Mouse (Mus musculus): ENCODE data around the gene Srgap1. TPM values are rescaled to one million over a fixed set of nuclear protein-coding genes. Genes with fewer than 3 reads are reported as not detected.

Gene Srgap1
- total RNA-seq, 2 experiments from 2014 or later, result 70.8 to 73.6 TPM

DNA sequence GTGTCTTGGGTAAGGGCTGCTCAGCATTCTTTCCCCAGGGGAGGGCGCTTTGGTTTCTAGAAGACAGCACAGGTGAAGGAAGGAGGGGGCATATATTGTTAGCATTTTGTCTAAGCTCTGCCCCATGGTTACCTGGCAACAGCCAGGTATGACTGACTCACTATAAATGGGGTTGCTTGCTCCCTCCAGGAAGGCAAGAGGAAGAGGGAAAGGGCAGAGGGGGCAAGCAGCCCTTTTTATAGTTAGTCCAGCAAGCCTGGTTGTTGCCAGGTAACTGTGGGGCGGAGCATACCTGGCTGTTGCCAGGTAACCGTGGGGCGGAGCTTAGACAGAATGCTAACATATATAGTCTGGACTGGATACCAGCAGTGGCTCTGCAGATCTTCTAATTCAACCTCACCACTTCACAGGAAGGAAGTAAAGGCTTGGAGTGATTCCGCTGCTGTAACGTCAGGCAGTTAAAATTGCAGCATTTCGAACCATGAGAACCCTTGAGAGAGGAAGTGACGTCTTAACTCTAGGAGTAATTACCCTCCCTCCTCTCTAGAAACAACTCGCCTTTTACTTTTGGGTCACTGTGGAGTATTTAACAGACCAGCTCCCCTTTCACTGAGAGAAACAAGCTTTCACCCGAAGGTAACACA is 74.7 kb downstream of the Srgap1 start:
- no peak for DNase-seq
- intact Hi-C loops (cut with DNase I), result no loop called here

DNA sequence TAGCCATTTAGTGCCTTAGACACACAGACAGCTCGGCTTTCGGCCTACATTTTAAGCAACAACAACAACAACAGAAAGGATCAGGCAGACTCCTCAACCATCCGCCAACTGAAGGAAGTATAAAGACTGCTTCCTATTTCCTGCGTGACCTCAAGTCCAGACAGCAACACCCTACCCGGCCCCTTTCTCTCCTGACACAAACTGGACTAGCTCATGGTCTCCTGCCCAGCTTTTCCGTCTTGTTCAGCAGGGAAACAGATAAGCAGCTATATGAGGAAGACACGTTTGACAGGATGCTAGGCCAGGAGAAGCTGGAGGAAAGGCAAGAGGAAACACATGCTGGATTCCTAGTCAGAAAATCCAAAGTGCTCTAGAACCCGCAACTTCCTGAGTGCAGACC is 75.5 kb downstream of the Srgap1 start:
- DNase-seq, result no peak
- intact Hi-C loops (cut with DNase I), result no loop called here

DNA sequence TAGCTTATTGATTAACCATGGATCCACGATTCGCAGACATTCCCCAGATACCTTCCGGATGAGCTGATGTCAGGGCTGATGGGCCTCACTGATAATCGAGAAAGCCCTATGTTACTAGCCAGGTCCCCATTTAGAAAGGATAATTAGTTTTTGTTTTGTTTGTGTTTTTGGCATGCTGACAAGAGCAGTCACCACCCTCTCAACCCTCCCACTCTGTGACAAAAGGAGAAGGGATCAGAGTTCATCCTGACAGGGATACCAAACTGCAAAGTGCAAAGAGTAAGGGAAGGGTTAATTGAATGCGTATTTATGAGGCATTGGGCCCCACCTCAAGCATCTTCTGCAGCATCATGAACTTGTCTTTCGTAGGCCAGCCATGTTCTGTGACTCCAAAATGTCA is 76.2 kb downstream of the Srgap1 start:
- no peak for DNase-seq
- intact Hi-C loops (cut with DNase I), result no loop called here

DNA sequence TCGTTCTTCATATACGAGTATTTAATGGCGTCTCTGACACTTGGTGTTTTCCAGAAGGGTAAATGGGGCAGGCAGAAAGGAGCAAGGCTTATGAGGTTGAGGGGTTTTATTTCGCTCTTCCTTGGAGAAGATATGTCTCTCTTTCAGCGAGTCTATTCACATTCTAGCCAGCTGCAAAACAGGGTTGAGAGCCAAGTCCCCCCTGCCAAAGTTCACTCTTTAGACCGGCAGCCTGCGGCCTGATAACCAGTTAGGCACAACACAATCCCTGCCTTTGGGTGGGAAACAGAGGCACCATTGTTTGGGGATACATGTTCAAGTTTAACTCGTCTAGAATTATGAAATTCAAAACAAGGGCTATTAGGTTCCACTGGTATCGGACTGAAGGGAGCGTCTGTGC is 83.0 kb downstream of the Srgap1 start:
- DNase-seq, result peak; percentile 22
- intact Hi-C loops (cut with DNase I), result no loop called here

DNA sequence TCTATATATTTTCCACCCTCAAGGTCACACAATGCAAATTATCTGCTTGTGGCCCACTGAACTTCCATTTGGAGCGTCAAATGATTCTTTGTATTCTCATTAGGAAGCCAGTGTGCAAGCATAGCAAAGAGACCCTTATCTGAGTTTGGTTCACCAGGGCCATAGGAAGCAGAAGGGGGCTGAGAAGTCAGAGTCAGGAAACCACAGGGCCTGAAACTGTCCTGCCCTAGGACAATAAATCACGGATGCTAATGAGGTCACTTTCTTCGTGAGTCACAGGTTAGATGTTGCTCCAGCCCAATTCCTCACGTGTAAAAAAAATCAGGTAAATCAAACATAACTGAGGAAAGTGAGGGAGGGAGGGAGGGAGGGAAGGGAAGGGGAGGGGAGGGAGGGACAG is 85.1 kb downstream of the Srgap1 start:
- intact Hi-C loops (cut with DNase I), result no loop called here
- no peak for DNase-seq

DNA sequence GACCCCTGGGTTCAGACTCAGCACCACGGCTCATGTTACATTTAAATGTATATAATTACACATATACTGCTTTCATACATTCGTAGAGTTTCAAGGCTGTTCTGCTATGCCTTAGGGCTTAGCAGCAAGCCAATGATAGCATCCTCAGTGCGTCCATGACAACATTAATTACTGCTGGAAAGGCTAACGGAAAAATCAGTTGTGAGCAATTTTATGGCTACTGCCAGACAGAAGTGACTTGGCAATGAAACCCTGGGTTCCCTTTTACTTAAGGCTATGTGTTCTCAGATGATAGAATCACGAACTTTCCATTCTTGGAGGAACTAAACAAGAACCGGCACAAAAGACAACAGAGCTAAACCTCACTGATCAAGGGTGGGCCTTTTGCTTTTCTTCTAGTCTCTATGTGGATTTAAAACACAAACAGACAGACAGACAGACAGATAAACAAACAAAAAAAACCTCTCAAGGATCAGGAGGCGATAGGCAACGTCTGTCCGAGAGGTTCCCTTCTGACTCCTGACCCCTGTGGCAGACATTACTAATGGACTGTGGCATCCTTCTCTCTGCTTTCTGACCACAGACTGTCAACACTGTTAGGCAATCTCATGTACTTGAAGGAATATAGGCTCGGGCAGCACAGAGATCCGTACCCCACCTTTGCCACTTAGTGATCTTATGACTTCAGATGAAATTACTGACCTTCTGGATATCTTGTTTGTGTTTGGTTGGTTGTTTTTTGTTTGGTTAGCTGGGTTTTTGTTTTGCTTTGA is 85.8 kb downstream of the Srgap1 start:
- no peak for DNase-seq
- intact Hi-C loops (cut with DNase I), result no loop called here

DNA sequence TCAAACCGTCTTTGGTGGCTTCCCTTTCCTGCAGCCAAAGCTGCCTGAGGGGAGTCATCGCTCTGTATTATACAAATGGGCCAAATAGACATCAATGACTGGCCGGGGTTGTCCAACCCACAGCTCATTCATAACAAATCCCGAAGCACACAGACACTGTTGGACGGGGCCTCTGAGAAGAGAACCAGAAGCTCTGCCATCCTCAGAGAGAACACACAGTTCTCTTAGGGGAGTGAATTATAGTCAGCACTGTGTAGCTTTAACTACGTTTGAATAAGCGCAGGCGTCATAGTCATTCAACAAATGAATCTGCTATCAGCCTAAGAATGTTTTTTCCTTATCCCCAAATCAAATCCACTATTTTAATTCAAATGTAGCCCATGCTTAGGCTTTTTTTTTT is 88.4 kb downstream of the Srgap1 start:
- DNase-seq, result no peak
- intact Hi-C loops (cut with DNase I), result no loop called here

DNA sequence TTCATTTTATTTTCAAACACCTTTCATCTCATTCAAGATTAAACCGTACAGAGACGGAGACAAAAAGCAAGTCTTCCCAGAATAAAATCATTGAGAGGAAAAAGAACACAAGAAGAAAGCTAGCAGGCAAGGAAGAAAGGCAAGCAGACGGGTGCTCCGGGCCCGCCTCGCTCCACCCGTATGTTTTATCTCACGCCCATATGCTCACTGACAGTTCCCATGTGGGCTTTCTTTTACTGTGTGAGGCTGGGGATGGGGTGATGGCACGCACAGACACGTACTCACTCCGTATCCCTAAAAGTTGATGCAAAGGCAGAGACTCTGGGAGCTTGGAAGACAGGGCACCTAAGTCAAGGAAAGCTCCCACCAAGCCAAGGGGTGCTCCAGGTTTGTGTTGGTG is 90.6 kb downstream of the Srgap1 start:
- intact Hi-C loops (cut with DNase I), result no loop called here
- no peak for DNase-seq

DNA sequence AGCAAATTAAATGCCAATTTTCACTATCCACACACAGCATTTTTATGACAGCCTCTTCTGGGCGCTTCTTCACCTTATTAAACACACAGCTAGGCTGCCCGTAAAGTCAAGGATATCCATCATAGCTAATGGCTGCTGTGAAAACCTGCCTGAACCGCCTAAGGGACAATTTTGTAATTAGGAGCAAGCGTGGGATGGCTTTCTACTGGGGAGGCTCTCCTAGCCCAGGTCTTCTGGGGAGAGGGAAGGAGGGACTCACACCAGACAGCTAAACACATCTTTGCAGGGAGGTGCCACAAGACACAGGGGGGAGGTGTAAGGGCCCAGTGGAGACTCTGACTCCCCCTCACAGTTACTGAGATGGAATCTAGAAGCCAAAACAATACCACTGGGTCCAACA is 91.4 kb downstream of the Srgap1 start:
- intact Hi-C loops (cut with DNase I), result no loop called here
- DNase-seq, result no peak

DNA sequence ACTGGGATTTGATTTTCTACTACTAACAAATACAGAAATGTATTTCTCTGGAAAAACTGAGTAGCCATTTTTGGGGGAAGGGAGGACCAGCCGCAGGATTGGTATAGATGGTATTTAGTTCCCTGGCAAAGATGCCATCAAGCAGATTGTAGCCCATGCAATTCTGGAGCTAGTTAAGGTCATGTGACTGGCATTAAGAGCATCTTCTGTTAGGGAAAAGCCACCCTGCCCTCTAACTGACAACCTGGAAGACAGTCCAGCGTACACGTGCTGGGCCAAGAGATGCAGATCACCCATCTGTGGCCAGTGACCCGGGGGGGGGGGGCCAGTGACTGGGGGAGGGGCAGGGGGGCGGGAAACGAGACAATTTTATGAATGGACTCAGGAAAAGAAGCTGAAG is 92.2 kb downstream of the Srgap1 start:
- DNase-seq, result no peak
- intact Hi-C loops (cut with DNase I), result no loop called here

DNA sequence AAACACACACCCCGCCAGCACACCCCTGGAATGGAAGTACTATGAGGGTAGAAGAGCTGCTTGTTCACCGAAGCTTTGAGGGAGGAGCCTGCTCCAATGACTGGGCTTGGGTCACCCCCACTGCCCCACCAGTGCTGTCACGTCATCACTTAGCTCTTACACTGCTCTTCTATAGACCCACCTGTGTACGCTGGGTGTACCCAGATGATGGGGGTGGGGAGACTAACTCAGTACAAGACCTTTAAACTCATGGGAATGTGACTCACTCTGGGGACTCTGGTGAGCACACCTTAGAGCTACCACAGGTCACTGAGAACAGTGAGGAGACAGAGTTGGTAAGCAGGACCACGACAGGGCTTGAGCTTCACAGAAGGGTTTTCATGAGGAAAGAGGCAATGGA is 94.1 kb downstream of the Srgap1 start:
- DNase-seq, result no peak
- intact Hi-C loops (cut with DNase I), result no loop called here

DNA sequence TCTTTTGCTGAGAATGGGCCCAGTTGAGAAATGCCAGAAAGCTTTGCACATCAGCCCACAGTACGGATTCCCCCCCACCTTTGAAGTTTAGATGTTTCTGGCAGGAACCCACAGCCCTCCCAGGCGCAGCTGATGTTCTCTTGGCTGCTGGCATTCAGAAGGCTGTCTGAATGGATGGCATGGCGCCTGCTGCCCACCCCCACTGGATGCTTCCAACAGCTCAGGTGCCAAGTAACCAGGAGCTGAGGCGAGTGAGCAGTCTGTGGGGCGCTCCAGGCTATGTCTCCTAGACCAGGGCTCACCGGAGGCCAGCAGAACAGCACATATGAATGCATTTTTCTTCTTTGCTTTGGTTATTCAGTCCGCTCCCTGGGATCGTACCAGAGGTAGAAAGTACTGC is 100.9 kb downstream of the Srgap1 start:
- intact Hi-C loops (cut with DNase I), result no loop called here
- DNase-seq, result peak; percentile 92

DNA sequence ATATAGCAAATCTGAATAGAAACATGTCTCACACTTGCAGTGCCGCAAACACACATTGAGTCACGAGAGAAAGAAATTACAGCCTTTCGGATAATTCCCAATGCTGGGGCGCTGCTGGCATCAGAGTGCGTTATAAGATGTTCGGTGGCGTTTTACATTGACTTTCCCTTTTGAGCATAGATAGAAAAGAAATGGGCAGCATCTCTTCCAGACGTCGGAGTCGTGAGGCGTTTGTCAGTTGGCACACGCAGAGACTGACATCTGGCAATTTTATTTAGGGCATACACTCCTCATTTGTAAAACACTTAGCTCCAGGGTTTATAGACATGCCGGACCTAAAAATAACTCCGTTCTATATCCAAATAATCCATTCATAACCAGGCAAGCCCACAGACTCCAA is 115.2 kb downstream of the Srgap1 start:
- intact Hi-C loops (cut with DNase I), result no loop called here
- no peak for DNase-seq

DNA sequence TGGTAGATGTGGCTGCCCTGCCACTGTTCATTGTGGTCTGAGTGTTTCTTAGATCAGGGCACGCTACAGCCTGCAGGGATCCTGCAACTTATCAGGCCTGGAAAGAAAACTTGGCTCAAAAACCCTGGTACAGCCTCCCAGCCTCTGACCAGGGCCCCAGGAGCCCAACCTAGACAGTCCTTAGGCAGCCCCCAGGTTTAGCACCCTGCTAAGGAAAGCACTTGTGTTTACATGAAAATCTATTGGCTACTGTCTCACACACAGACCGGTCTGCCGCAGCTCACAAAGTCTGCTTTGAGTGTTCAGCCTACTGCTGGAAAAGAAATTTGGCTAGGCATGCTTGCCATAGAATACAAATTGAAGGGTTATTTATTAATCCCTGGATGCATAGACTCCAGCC is 121.0 kb downstream of the Srgap1 start:
- intact Hi-C loops (cut with DNase I), result no loop called here
- DNase-seq, result no peak

DNA sequence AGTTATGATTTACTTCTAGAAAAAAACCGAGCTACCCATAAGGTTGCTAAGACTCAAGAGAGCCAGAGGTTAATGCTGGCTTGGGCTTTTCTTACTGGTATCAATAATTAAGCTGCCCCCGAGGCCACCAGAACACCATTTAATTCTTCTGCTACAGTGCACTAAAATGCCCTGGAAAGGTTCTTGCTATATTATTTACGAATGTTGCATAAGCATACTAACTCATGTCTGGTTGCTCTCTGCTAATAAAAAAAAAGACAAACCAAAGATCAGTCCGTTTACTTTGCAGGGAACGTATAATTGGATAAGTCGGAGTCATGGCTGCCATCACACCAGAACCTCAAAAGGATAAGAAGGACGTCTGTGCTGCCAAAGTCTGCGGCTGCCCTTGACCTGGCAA is 128.1 kb downstream of the Srgap1 start:
- DNase-seq, result no peak
- intact Hi-C loops (cut with DNase I), result no loop called here

DNA sequence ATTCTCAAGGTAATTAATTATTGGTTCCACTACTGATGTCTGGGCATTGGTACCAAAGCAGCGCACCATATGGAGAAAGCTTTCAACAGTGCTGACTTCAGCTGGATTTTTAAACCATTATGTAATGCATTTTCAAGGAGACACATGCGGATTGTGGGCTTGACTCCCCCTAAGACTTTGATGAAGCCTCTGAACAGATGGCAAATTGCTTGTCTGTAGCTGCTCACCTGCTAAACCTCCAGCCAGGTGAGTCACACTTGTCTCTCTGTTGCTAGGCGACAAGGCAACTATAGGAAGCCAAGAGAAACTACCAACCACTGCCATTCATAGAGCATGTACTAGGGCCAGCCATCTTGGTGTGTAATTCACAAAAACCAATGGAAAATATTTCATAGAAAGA is 128.5 kb downstream of the Srgap1 start:
- intact Hi-C loops (cut with DNase I), result no loop called here

DNA sequence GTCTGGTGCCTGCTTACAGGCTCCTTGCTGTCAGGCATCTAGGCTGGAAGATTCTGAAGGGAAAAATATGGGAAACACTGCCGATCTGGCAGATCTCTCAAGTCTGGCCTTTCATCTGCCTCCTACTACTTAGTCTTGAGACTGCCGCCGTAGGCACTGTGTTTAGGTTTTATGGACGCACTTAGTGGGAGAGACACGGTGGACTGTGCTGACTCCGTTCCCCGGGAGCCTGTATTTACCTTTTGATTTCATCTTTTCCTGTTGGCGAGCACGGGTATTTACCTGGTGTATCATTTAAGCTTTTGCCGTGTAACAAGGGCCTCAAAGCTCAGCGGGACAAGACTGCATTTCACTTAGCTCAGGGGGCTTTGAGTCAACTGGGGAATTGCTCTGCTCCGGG is 131.6 kb downstream of the Srgap1 start:
- no peak for DNase-seq
- intact Hi-C loops (cut with DNase I), result no loop called here

More for the DNA sequence above, 128.5 kb downstream of the Srgap1 start:
- DNase-seq, result no peak

DNA sequence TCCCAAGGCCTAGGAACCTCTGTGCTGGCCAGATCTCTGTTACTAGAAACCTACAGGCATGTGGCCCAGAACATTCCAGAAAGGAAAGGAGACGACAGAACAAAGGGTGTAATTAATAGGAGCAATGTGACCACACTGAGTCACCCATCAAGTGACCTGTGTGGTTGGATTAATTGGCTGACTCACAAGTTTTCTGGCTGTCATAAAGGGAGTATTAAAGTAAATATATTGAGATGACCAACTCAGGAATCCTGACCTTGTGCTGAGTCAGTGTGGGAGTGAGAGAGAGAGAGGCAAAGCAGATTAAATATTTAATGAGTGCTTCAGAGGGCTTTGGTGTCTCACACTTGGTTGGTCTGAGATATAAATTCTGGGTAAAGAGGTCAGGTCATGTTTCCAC is 143.0 kb downstream of the Srgap1 start:
- no peak for DNase-seq
- intact Hi-C loops (cut with DNase I), result no loop called here

DNA sequence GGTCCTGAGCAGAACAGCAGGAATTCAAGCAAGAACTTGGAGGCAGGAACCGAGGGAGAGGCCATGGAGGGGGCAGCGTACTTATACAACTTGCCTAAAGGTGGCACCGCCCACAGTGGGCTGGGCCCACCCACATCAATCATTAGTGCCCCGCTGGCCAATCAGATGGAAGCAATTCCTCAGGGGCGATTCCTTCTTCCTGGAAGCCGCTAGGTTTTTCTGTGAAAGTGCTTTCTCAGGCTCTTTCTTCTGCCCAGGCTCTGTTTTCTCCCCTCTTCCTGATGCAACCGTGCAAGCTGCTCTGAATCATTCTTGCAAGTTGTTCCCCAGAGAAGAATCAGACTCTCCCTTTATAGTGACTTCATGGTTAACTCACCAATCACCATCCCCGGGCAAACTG is 144.5 kb downstream of the Srgap1 start:
- intact Hi-C loops (cut with DNase I), result no loop called here
- DNase-seq, result no peak

DNA sequence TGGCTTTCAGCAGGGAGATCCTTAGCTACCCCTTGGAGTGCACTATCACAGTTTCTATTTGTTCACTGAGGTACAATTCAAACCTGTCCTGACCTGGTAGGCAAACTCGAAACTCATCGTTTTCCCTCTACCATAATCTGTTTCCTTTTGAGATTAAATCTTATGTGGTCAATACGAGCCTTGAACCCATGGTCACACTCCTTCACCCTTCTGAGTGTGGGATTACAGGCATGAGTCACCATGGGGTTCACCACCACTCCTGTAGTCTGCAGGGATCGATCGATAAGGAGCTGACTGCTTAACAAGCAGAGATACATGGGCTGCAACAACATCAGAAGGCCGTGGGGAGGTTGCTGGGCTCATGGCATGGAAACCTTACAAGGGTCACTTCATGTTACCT is 146.3 kb downstream of the Srgap1 start:
- intact Hi-C loops (cut with DNase I), result no loop called here
- no peak for DNase-seq

DNA sequence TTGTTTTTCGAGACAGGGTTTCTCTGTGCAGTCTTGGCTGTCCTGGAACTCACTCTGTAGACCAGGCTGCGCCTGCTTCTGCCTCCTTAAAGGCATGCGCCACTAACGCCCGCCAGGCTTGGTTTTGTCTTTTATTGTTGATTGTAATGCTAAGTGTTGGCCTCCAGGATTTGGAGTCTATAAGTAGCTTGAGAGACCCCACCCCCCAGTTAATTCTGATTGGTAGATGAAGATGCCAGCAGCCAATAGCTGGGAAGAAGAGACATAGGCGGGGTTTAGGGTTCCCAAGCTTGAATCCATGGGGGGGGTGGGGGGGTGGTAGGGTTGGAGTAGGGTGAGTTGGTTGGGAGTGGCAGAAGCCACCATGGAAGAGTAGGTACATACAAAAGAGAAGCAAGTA is 147.4 kb downstream of the Srgap1 start:
- intact Hi-C loops (cut with DNase I), result no loop called here
- DNase-seq, result no peak

DNA sequence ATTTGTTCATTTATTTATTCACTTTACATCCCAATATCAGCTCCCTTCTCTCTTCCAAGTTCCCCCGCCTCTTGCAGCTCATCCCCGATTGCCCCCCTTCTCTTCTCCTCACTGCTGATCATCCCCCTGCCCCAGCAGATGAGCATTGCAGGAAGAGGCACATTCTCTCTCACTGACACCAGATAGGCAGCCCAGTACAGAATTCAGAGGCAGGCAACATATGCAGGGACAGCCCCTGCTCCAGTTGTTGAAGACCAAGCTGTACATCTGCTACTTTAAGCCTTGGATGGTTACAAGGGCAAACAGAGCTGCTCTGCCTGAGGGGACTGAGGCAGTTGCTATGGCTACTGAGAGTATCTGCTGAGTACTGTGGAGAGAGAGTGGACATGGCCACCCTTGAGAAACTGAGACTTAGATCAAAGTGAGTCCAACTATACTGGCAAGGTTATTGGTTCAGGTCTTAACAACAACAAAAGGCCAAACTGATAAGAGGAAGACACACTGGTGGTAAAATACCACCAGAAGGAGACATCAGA is 149.2 kb downstream of the Srgap1 start:
- intact Hi-C loops (cut with DNase I), result no loop called here
- no peak for DNase-seq
